Mouse (Mus musculus): ENCODE data around the gene Ldhd. TPM values are rescaled to one million over a fixed set of nuclear protein-coding genes. Genes with fewer than 3 reads are reported as not detected.

The Ldhd gene
- polyA plus RNA-seq, 1 experiment from 2014 or later: 1.3 TPM

DNA sequence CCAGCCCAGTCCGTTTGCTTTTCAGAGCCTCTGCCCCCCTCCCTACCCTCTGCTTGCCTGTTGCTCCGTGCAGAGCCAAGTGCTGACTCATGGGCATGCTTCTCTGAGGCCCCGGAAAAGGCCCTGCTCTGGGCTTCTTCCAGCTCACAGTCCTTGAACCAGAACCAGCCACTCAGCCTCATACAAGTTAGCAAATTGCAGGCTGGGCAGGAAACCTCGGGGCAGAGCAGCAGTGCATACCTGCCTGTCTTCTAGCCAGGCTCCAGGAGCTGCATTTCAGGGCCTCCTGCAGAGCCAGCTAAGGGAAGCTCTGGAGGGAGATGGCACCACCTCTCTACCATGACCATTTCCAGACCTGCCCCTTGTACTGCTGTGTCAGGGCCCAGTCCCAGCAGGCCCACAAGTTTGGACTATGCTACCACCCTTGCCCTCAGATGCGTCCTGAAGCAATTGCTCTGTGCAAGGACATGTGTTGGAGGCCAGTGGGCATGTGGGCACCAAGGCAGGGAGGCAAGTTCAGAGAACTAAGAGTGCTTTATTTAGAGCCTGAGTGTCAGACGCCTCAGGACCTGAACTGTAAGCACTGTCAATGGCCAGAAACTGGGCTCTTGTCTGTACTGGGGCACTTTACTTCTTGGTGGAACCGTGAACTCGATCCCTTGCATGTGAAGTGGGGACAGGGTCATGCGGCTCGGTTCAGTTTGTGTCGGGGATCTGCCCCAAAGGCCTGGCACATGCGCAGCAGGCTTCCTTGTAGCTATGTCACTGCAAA is 5.9 kb downstream of the Ldhd start:
- no peaks in the 10 kb centered on the region for H3K27me3 ChIP-seq (ENCODE audit: control insufficient read depth, insufficient read depth, low read depth, low read length)
- H3K27ac ChIP-seq (ENCODE audit: low read length): no peak overlapping the region
- H3K9me3 ChIP-seq (replicated peaks; ENCODE audit: control insufficient read depth, low read length, poor library complexity, severe bottlenecking): no peaks in the 10 kb centered on the region
- no peak overlapping the region for H3K4me2 ChIP-seq (ENCODE audit: low read length)
- 84% methylated on average over 12 of the region's 12 CpGs for WGBS
- H3K4me3 ChIP-seq (ENCODE audit: low read depth, low read length): no peak overlapping the region
- H3K9ac ChIP-seq (ENCODE audit: low read depth, low read length): no peak overlapping the region
- H3K36me3 ChIP-seq (ENCODE audit: control insufficient read depth, insufficient read depth, low read length): peaks cover 8% of the 10 kb centered on the region; the same call in 1 of the 2 replicates
- ATAC-seq: no peak
- H3K4me1 ChIP-seq (ENCODE audit: control insufficient read depth, insufficient read depth, low read length): no peaks in the 10 kb centered on the region

DNA sequence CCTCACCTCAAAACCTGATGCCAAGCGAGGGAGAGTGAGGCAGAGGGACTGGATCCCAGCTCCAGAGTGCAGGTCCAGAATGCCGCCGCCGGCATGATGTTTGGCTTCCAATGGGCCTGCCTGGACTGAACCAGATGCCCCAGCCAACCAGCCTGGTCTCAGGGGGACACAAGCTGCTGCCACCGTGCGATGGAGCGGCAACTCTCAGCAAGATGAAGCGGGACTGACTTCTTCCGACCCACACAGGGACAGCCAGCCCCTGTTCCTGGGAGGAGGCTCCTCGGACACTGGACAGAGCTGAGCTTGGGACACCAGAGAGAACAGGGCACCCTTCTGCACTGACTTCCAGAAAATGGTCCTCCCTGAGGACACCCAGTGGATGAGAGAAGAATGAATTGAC is 7.6 kb downstream of the Ldhd start:
- Histone ChIP-seq H3K36me3 (ENCODE audit: control insufficient read depth, insufficient read depth, low read length) (peaks cover 9% of the 10 kb centered on the region; the same call in 1 of the 2 replicates), H3K9me3 (replicated peaks; ENCODE audit: control insufficient read depth, low read length, poor library complexity, severe bottlenecking) (no peaks in the 10 kb centered on the region), H3K27ac (ENCODE audit: low read length) (no peak overlapping the region)

DNA sequence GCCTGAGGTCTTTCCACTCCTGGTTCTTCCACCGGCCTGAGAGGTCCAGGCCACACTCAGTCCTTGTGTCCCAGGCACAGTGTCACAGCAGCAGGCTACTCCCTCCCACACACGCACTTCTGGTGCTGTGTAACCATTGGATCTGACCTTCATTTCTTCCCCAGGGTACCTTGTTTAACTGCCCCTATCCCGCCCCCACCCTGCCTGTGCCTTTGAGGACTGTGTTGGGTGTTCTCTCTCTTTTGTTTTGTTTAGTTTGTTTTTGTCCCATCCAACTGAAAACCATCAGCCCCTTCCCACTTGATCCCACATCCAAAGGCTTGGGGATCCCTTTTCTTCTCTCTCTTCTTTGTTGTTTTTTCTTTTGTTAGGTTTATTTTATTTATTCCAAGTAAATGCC is 8.1 kb downstream of the Ldhd start:
- H3K27ac ChIP-seq (ENCODE audit: low read length): no peak overlapping the region

More for the DNA sequence above, 7.6 kb downstream of the Ldhd start:
- 59% methylated on average over 10 of the region's 10 CpGs for WGBS
- Histone ChIP-seq H3K27me3 (ENCODE audit: control insufficient read depth, insufficient read depth, low read depth, low read length) (no peaks in the 10 kb centered on the region), H3K9ac (ENCODE audit: low read depth, low read length) (no peak overlapping the region), H3K4me2 (ENCODE audit: low read length) (no peak overlapping the region), H3K4me1 (ENCODE audit: control insufficient read depth, insufficient read depth, low read length) (no peaks in the 10 kb centered on the region), H3K4me3 (ENCODE audit: low read depth, low read length) (no peak overlapping the region)
- no peak for ATAC-seq

DNA sequence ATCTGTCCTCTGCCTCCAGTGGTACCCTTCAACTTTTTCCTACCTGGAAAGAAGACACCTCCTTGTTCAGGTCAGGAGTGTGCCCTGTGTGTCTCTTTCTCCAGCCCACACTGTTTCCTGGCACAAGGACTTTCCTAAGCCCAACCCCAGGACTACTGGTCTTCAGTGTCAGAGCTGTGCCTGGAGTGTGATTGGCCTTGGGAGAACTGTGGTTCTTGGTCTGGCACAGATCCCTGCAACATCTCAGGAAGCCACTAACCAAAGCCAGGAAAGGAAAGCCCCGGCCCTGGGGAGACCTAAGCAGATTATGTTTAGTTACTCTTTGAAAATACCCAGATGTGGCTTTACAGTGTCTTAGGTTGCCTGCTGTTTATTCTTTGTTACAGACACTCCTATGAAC is 10.2 kb downstream of the Ldhd start:
- H3K4me1 ChIP-seq (ENCODE audit: control insufficient read depth, insufficient read depth, low read length): peaks cover 7% of the 10 kb centered on the region; the same call in 1 of the 2 replicates
- H3K27ac ChIP-seq (ENCODE audit: low read length): no peak overlapping the region
- WGBS: 65% methylated on average over 1 of the region's 1 CpGs
- ATAC-seq: no peak
- no peak overlapping the region for H3K9ac ChIP-seq (ENCODE audit: low read depth, low read length)
- no peaks in the 10 kb centered on the region for H3K27me3 ChIP-seq (ENCODE audit: control insufficient read depth, insufficient read depth, low read depth, low read length)
- no peak overlapping the region for H3K4me3 ChIP-seq (ENCODE audit: low read depth, low read length)
- H3K4me2 ChIP-seq (ENCODE audit: low read length): no peak overlapping the region
- peaks cover 9% of the 10 kb centered on the region; the same call in 1 of the 2 replicates for H3K36me3 ChIP-seq (ENCODE audit: control insufficient read depth, insufficient read depth, low read length)
- no peaks in the 10 kb centered on the region for H3K9me3 ChIP-seq (replicated peaks; ENCODE audit: control insufficient read depth, low read length, poor library complexity, severe bottlenecking)

More for the DNA sequence above, 8.1 kb downstream of the Ldhd start:
- Histone ChIP-seq H3K27me3 (ENCODE audit: control insufficient read depth, insufficient read depth, low read depth, low read length) (no peaks in the 10 kb centered on the region), H3K4me1 (ENCODE audit: control insufficient read depth, insufficient read depth, low read length) (no peaks in the 10 kb centered on the region), H3K4me2 (ENCODE audit: low read length) (no peak overlapping the region), H3K4me3 (ENCODE audit: low read depth, low read length) (no peak overlapping the region), H3K36me3 (ENCODE audit: control insufficient read depth, insufficient read depth, low read length) (peaks cover 9% of the 10 kb centered on the region; the same call in 1 of the 2 replicates), H3K9ac (ENCODE audit: low read depth, low read length) (no peak overlapping the region), H3K9me3 (replicated peaks; ENCODE audit: control insufficient read depth, low read length, poor library complexity, severe bottlenecking) (no peaks in the 10 kb centered on the region)
- no peak for ATAC-seq
- WGBS: 56% methylated on average over 3 of the region's 3 CpGs

DNA sequence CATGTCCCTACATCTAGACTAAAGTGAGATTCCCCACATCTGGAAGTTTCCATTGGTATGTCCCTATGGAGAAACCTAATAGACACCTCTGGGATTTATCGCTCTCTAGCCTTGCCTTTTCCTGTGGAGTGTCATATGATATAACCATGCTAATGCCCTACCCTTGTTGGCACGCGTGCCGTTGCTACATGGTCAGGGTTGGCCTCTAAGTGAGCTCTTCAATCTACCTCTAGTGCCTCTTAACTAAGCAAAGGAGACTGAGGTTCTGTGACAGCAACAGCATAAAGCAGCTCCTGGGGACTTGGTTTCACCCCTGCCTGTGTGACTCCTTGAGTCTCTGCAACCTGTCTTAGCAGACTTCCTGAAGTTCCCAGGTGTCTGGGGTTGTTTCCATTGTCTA is 11.9 kb downstream of the Ldhd start:
- Histone ChIP-seq H3K27me3 (ENCODE audit: control insufficient read depth, insufficient read depth, low read depth, low read length) (no peaks in the 10 kb centered on the region), H3K4me3 (ENCODE audit: low read depth, low read length) (no peak overlapping the region), H3K36me3 (ENCODE audit: control insufficient read depth, insufficient read depth, low read length) (peaks cover 9% of the 10 kb centered on the region; the same call in 1 of the 2 replicates), H3K9me3 (replicated peaks; ENCODE audit: control insufficient read depth, low read length, poor library complexity, severe bottlenecking) (no peaks in the 10 kb centered on the region), H3K4me2 (ENCODE audit: low read length) (no peak overlapping the region), H3K9ac (ENCODE audit: low read depth, low read length) (no peak overlapping the region), H3K27ac (ENCODE audit: low read length) (no peak overlapping the region), H3K4me1 (ENCODE audit: control insufficient read depth, insufficient read depth, low read length) (peaks cover 7% of the 10 kb centered on the region; the same call in 1 of the 2 replicates)
- ATAC-seq: no peak
- WGBS: 96% methylated on average over 4 of the region's 4 CpGs

DNA sequence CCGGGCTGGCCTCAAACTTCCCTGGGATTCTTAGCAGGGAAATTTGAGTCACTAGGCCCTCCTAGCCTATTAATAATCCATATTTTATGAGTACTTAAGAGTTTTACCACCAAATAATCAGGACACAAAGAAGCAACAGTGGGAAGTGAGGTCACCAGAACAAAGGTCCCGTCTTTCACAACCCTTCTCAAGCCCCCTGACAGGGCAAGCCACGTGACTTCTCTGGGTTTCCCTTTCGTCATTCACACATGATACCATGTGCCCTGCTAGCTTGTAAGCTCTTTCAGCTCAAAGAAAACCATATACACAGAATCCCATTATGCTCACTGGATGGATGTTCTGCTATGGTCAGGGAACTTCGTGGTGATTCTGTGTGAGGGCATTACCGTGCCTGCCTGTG is 12.4 kb downstream of the Ldhd start:
- 52% methylated on average over 6 of the region's 6 CpGs for WGBS

DNA sequence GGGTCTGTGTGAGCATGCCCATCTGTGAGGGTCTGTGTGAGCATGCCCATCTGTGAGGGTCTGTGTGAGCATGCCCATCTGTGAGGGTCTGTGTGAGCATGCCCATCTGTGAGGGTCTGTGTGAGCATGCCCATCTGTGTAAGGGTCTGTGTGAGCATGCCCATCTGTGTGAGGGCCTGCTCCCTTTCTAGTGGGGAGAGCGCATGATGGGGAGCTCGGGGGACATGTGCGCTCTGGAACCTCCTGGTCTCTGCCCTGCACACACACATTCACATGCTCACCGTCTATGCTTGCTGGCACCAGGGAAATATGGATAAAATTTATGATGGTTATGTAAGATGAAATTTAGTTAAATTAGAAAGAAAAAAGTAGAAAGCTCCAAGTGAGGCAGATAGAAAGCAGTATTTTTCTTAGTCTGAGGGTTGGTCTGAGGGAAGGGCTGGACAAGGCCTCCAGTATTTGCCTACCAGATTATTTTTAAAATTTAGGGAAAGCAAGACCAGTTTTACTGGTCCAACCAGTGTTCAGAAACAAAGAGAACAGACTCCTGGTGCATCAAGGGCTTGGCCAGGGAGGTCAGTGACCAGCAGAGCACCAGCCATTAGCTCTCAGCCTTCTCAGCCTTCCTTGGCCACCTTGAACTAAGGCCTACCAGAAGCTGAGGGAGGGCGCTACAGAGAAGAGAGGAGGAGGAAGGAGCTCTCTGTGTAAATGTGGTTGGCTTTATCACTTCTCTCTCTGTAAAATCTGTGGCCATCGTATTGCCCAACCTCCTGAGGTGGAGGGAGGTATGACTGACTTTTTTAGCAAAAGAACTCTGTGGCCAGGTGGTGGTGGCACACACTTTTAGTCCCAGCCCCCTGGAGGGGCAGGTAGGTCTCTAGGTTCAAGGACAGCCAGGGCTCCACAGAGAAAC is 15.1 kb downstream of the Ldhd start:
- no peak for ATAC-seq
- H3K9ac ChIP-seq (ENCODE audit: low read depth, low read length): no peak overlapping the region
- peaks cover 7% of the 10 kb centered on the region; the same call in 1 of the 2 replicates for H3K4me1 ChIP-seq (ENCODE audit: control insufficient read depth, insufficient read depth, low read length)
- 93% methylated on average over 6 of the region's 6 CpGs for WGBS
- H3K27me3 ChIP-seq (ENCODE audit: control insufficient read depth, insufficient read depth, low read depth, low read length): no peaks in the 10 kb centered on the region
- no peak overlapping the region for H3K27ac ChIP-seq (ENCODE audit: low read length)
- H3K4me3 ChIP-seq (ENCODE audit: low read depth, low read length): no peak overlapping the region
- peaks cover 6% of the 10 kb centered on the region; the same call in 1 of the 2 replicates for H3K36me3 ChIP-seq (ENCODE audit: control insufficient read depth, insufficient read depth, low read length)
- H3K4me2 ChIP-seq (ENCODE audit: low read length): no peak overlapping the region
- no peaks in the 10 kb centered on the region for H3K9me3 ChIP-seq (replicated peaks; ENCODE audit: control insufficient read depth, low read length, poor library complexity, severe bottlenecking)

More for the DNA sequence above, 12.4 kb downstream of the Ldhd start:
- ATAC-seq: no peak
- no peak overlapping the region for H3K4me2 ChIP-seq (ENCODE audit: low read length)
- no peaks in the 10 kb centered on the region for H3K27me3 ChIP-seq (ENCODE audit: control insufficient read depth, insufficient read depth, low read depth, low read length)
- no peak overlapping the region for H3K4me3 ChIP-seq (ENCODE audit: low read depth, low read length)
- H3K9ac ChIP-seq (ENCODE audit: low read depth, low read length): no peak overlapping the region
- H3K9me3 ChIP-seq (replicated peaks; ENCODE audit: control insufficient read depth, low read length, poor library complexity, severe bottlenecking): no peaks in the 10 kb centered on the region
- peaks cover 9% of the 10 kb centered on the region; the same call in 1 of the 2 replicates for H3K36me3 ChIP-seq (ENCODE audit: control insufficient read depth, insufficient read depth, low read length)
- peaks cover 7% of the 10 kb centered on the region; the same call in 1 of the 2 replicates for H3K4me1 ChIP-seq (ENCODE audit: control insufficient read depth, insufficient read depth, low read length)
- no peak overlapping the region for H3K27ac ChIP-seq (ENCODE audit: low read length)

DNA sequence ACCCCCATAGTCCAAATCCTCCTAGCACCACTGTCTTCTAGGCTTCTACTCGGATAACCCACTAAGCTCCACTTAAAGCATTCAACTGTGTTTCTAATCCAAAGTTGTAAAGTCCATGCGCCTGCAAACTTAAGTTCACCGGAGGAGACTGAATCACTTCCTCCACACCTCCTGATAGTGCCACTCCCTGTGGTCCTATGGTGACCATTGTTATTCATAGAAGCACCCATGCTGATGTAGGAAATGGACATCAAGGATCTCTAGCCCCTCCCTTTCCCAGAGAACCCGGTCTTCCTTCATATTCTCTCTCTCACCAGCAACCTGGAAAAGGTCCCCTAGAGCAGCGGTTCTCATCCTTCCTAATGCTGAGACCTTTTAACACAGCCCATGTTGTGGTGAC is 17.0 kb downstream of the Ldhd start:
- H3K27me3 ChIP-seq (ENCODE audit: control insufficient read depth, insufficient read depth, low read depth, low read length): no peaks in the 10 kb centered on the region
- H3K9me3 ChIP-seq (replicated peaks; ENCODE audit: control insufficient read depth, low read length, poor library complexity, severe bottlenecking): no peaks in the 10 kb centered on the region
- H3K36me3 ChIP-seq (ENCODE audit: control insufficient read depth, insufficient read depth, low read length): no peaks in the 10 kb centered on the region
- H3K4me1 ChIP-seq (ENCODE audit: control insufficient read depth, insufficient read depth, low read length): peaks cover 7% of the 10 kb centered on the region; the same call in 1 of the 2 replicates
- no peak for ATAC-seq
- no peak overlapping the region for H3K4me2 ChIP-seq (ENCODE audit: low read length)
- WGBS: 92% methylated on average over 5 of the region's 5 CpGs
- no peak overlapping the region for H3K9ac ChIP-seq (ENCODE audit: low read depth, low read length)
- H3K27ac ChIP-seq (ENCODE audit: low read length): no peak overlapping the region
- no peak overlapping the region for H3K4me3 ChIP-seq (ENCODE audit: low read depth, low read length)
